Mouse (Mus musculus) ES-E14 (cell line): Measurements from ENCODE around the gene Ralgapa2.

ENCODE experiments used
- CHD2 ChIP-seq: IDR thresholded peaks from 2 replicates; pipeline ENCODE4 v1.6.1; 2014; ENCODE audit warnings: mild to moderate bottlenecking, low read depth, low read length, inconsistent platforms
- MAFK ChIP-seq: IDR thresholded peaks from 2 replicates; pipeline ENCODE4 v1.6.1; 2014; ENCODE audit warnings: mild to moderate bottlenecking, low read depth, low read length, inconsistent platforms; ENCODE audit not compliant: insufficient read depth
- ZNF384 ChIP-seq: IDR thresholded peaks from 2 replicates; pipeline ENCODE4 v1.6.1; 2012; ENCODE audit warnings: low read depth, low read length, inconsistent platforms

DNA sequence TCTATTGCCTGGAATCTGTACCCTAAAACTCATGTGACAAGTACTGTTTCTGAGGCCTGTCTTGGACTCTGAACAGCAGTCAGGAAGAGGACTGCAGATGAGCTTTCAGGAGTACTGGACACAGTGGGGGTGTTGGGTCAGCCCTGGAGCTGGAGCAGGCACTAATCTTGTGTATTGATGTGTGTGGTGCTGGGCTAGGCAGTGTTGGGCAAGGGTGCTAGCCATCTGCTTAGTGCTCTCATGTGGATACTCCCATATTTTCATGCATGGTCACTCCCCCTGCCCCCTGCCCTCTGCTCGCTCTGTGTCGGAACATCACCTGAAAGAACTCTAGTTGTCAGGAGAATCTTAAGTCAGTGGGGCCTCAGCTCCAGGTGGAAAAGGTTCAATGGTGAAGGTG lies 268.1 kb downstream of the Ralgapa2 start:
- no peak for TF ChIP-seq CHD2
- TF ChIP-seq MAFK = no peak
- no peak for TF ChIP-seq ZNF384
